11 mouse cellular contexts compared by ENCODE assay signal in genomic region chr11:108248218-108249046, GRCm38 (mm10).
DNase-seq lines count a peak whose midpoint lies in the region; ATAC-seq lines count a peak whose summit lies in the region.
"Had no signal": no experiment of that assay in that cellular context is flagged by ENCODE, and none has a peak within 500 bp of the region (broad histone marks: within the 10 kb centered on the region; RNA-seq: fewer than 3 reads in every experiment).

No protein-coding gene starts in this region.

- H3K4me3 ChIP-seq in heart, embryonic 13.5 days, result peak overlapping the region; percentile 27
- H3K4me3 ChIP-seq in megakaryocyte, embryonic 14.5 days (replicated peaks), result peak overlapping the region; percentile 89
- H3K4me3 ChIP-seq: limb, embryonic 13.5 days had no signal

- H3K9ac ChIP-seq in heart, embryonic 13.5 days, result peak overlapping the region; percentile 68
- H3K9ac ChIP-seq: limb, embryonic 13.5 days had no signal

- H3K4me2 ChIP-seq in heart, embryonic 13.5 days, result peak overlapping the region; percentile 66
- H3K4me2 ChIP-seq: limb, embryonic 13.5 days had no signal

- H3K4me1 ChIP-seq in heart, embryonic 13.5 days, result peaks cover 89% of the 10 kb centered on the region
- peaks cover 100% of the 10 kb centered on the region for H3K4me1 ChIP-seq in megakaryocyte, embryonic 14.5 days

- H3K27ac ChIP-seq in heart, embryonic 13.5 days (replicated peaks), result peak overlapping the region; percentile 87
- H3K27ac ChIP-seq: hindbrain, postnatal 0 days; limb, embryonic 13.5 days had no signal

- no peaks in the 10 kb centered on the region for H3K36me3 ChIP-seq in heart, embryonic 13.5 days
- H3K36me3 ChIP-seq in megakaryocyte, embryonic 14.5 days (replicated peaks; ENCODE audit: low read length), result peaks cover 57% of the 10 kb centered on the region
- H3K36me3 ChIP-seq: limb, embryonic 13.5 days had no signal

- peak; percentile 11; the same call in 1 of the 2 replicates for ATAC-seq in heart, embryonic 13.5 days (ENCODE audit: extremely low read depth, insufficient number of reproducible peaks, low FRiP score, low TSS enrichment)
- ATAC-seq in frontal cortex, adult (ENCODE audit: low TSS enrichment), result no peak
- ATAC-seq: forebrain, embryonic 14.5 days; hindbrain, postnatal 0 days had no signal

- WGBS in heart, embryonic 13.5 days, result 8% methylated on average over 12 of the region's 12 CpGs

- no peaks in the 10 kb centered on the region for H3K27me3 ChIP-seq in heart, embryonic 13.5 days (replicated peaks)
- no peaks in the 10 kb centered on the region for H3K27me3 ChIP-seq in megakaryocyte, embryonic 14.5 days (replicated peaks)
- H3K27me3 ChIP-seq: limb, embryonic 13.5 days had no signal

- peak; percentile 54 for DNase-seq in thymus, postnatal 0 days (ENCODE audit: low spot score)
- no peak for DNase-seq in thymus, adult 18-20 months
- DNase-seq in cerebellum, postnatal 4 days (ENCODE audit: low spot score in 2 of 2), result no peak
- DNase-seq in adrenal gland, adult (ENCODE audit: inconsistent age in 2 of 2, low spot score in 1 of 2), result no peak
- DNase-seq: right cerebral cortex, adult 18-20 months had no signal

- H3K9me3 ChIP-seq in heart, embryonic 13.5 days, result no peaks in the 10 kb centered on the region
- H3K9me3 ChIP-seq in megakaryocyte, embryonic 14.5 days, result no peaks in the 10 kb centered on the region
- H3K9me3 ChIP-seq: limb, embryonic 13.5 days had no signal
